Mouse (Mus musculus) CD4-positive helper T cell, adult 2 months (primary cell): ENCODE data around the gene Fbxl22.

Experiments
- DNase-seq: peaks from one replicate; pipeline ENCODE4 v3.0.0-alpha.2; 2012; ENCODE audit warnings: low read depth, missing footprints, low spot score

Gene Fbxl22

GRCm38 (mm10) chr9:66507684-66508083, 6.7 kb downstream of the Fbxl22 start:
- DNase-seq: no peak

DNA sequence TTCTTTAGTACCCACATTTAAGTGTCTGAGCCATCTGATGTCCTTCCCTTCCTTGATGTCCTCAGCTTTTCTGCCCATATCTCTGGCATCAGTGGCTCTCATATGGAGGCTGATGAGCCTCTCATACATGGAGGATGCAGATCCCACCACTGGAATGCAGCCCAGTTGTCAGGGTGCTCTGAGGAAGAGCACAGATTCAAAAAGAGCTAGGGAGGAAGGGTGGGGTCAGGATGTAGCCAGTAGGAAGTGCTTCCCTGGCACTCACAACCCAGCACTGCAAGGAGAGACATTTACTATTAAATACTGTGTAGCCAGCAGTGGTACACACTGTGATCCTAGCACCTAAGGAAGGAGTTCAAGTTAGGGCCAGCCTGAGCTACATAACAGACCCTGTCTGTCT, 8.0 kb downstream of the Fbxl22 start:
- DNase-seq: no peak

DNA sequence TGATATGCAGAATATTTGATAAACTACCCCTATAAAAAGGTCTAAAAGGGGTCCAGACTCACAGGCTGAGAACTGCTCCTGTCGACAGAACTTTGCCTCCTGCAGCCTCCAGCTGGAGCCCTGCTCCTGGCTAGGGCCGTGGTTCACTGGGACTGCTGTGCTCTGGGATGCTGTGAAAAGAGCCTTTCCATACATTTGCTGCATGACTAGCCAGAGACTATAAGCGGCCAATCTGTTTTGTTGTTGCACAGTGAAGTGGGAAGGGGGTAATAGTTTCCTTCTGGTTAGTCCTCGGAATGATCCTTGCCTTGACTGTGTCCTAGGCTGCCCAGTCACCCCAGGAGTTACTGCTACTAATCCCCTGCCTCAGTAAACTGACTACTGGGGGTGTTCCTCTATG, 8.4 kb downstream of the Fbxl22 start:
- no peak for DNase-seq

DNA sequence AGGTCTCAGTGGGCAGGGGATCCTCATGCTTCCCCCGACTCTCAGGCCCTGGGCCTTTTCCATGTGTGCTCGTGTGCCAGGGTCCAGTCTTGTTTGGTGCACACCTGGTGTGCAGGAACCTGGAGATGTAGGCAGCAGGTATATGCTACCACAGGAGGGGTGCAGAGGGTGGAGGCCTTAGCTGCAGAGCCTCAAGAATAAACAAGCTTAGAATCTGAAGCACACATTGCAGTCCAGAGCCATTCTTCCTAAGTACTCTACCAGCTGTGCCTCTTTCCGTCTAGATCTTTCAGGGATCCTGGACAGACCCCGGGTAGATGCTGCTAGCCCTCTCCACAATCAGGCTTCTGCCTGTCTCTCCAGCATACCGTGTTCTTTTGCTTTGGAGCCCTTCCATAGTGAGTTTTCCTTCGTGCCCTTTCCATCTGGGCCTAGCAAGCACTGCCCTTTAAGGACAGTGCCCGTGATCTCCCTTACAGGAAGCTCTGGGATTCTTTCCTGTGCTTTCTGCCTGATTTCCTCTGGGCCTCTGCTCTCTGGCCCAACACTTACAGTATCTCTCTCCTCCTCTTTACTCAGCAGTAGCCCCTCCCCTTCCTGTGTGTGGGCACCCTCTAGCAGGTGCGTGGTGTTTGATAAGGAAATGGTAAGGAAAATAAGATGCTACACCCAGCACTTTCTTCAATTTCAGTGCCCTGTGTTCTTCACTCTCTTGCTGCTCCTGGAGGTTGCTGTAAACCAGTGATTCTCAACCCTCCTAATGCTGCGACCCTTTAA, 9.1 kb downstream of the Fbxl22 start:
- peak; percentile 80 for DNase-seq

- DNase-seq: no peak
These were observed 9.9 kb downstream of the Fbxl22 start for GRCm38 (mm10) chr9:66504518-66504917.

GRCm38 (mm10) chr9:66503879-66504411, 10.4 kb downstream of the Fbxl22 start:
- peak; percentile 60 for DNase-seq

- no peak for DNase-seq
These were observed 13.1 kb downstream of the Fbxl22 start for GRCm38 (mm10) chr9:66501248-66501647.

- no peak for DNase-seq
These were observed 20.4 kb downstream of the Fbxl22 start for GRCm38 (mm10) chr9:66493992-66494391.

GRCm38 (mm10) chr9:66492361-66492760, 22.0 kb downstream of the Fbxl22 start:
- peak; percentile 81 for DNase-seq

DNA sequence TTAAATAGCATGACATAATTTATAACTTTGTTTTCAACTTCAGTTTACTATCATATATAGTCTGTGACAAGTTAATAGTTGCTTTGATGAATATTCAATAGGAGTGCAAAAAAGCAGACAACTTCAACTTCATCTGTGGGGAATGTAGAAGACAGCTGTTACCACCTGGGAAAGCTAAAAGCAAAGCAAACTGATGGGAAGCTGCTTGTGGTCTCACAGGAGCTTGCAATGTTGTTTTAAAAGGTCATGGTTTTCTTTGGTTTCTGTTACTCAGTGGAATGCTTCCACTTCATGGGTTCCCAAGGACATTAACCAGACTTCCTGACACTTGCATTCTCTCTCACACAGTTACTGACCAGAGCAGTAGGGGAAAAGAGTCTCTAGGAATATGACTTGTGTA, 25.6 kb downstream of the Fbxl22 start:
- no peak for DNase-seq

GRCm38 (mm10) chr9:66483429-66483828, 31.0 kb downstream of the Fbxl22 start:
- no peak for DNase-seq

DNA sequence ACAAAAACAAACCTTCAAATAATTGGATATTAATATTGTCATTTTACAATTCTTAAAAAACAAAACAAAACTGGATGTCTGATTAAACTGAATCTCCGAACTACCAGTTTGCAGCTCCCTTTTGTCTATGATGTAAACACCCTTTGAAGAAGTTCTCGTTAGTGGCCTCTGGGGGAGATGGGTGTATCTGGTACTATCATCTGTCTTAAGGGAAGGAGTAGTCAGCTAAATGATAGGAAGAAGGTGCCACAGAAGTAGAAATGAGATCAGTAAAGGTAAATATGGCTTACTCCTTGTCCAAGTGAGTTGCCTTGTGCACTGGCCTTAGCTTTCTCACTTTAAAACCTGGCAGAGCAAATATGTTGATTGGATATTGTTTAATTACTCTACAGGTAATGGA, 36.6 kb downstream of the Fbxl22 start:
- no peak for DNase-seq

GRCm38 (mm10) chr9:66465087-66465486, 49.3 kb downstream of the Fbxl22 start:
- peak; percentile 67 for DNase-seq
